Mouse (Mus musculus) C2C12 (cell line): ENCODE measurements around the gene Dag1. TPM values are rescaled to one million over a fixed set of nuclear protein-coding genes. Genes with fewer than 3 reads are reported as not detected.

Experiments used
- H3K27me3 ChIP-seq: one replicate; pipeline ENCODE4 v1.6.1; 2011; ENCODE audit not compliant: control insufficient read depth, insufficient read depth, insufficient read length
- H3K36me3 ChIP-seq: one replicate; pipeline ENCODE4 v1.6.1; 2011; ENCODE audit not compliant: control insufficient read depth, insufficient read depth
- H3K4me3 ChIP-seq: one replicate; pipeline ENCODE4 v1.5.1; 2011; ENCODE audit warnings: mild to moderate bottlenecking, control low read depth; ENCODE audit not compliant: poor library complexity, insufficient read depth, severe bottlenecking
- H3K79me2 ChIP-seq: one replicate; pipeline ENCODE4 v1.6.1; 2011; ENCODE audit not compliant: control insufficient read depth, insufficient read depth
- H3K79me3 ChIP-seq: one replicate; pipeline ENCODE4 v1.6.1; 2011; ENCODE audit warnings: low read depth, control low read depth
- H3ac ChIP-seq: one replicate; pipeline ENCODE3; 2011; ENCODE audit warnings: low read depth; ENCODE audit not compliant: control insufficient read depth, insufficient read length
- CEBPB ChIP-seq: IDR thresholded peaks from one replicate; pipeline ENCODE4 v1.6.1; 2011; ENCODE audit warnings: low read depth, mild to moderate bottlenecking, control low read depth, moderate library complexity
- CTCF ChIP-seq: IDR thresholded peaks from one replicate; pipeline ENCODE4 v1.5.1; 2011; ENCODE audit not compliant: control insufficient read depth, insufficient read depth, insufficient read length
- FOSL1 ChIP-seq: IDR thresholded peaks from one replicate; pipeline ENCODE4 v1.8.0; 2011; ENCODE audit warnings: mild to moderate bottlenecking, low read length; ENCODE audit not compliant: poor library complexity, insufficient read depth, severe bottlenecking
- MAX ChIP-seq: IDR thresholded peaks from one replicate; pipeline ENCODE4 v1.6.1; 2011; ENCODE audit warnings: mild to moderate bottlenecking, control low read depth
- MYOD1 ChIP-seq: IDR thresholded peaks from one replicate; pipeline ENCODE4 v1.6.1; 2011; ENCODE audit warnings: low read depth; ENCODE audit not compliant: control insufficient read depth, insufficient read length
- MYOG ChIP-seq: IDR thresholded peaks from one replicate; pipeline ENCODE4 v1.6.1; 2011; ENCODE audit not compliant: control insufficient read depth, insufficient read length; ENCODE audit errors: extremely low read depth
- USF1 ChIP-seq: IDR thresholded peaks from one replicate; pipeline ENCODE4 v1.6.1; 2011; ENCODE audit warnings: low read depth, mild to moderate bottlenecking, control low read depth, moderate library complexity
- polyA plus RNA-seq: library from polyadenylated mRNA; unstranded; fragments of >200 nt; fragmentation: generic; extraction: Trizol; gene quantifications from one replicate; pipeline ENCODE4 v1.2.1, GENCODE M21; 2012; ENCODE audit warnings: missing spikeins

The Dag1 gene
- polyA plus RNA-seq, 1 experiment = 42.3 TPM

- TF ChIP-seq MYOD1 (no peak), USF1 (no peak), FOSL1 (no peak), CEBPB (no peak), CTCF (no peak), MYOG (no peak), MAX (no peak)
- H3K4me3 ChIP-seq = no peak overlapping the region
- H3K79me2 ChIP-seq = no peaks in the 10 kb centered on the region
- no peaks in the 10 kb centered on the region for H3K79me3 ChIP-seq
- no peak overlapping the region for H3ac ChIP-seq
- no peaks in the 10 kb centered on the region for H3K27me3 ChIP-seq
- no peaks in the 10 kb centered on the region for H3K36me3 ChIP-seq
Measured at GRCm38 (mm10) chr9:108163646-108164284, 100.0 kb downstream of the Dag1 start.

GRCm38 (mm10) chr9:108157891-108158290 lies 105.9 kb downstream of the Dag1 start:
- TF ChIP-seq MYOD1 (no peak), CEBPB (no peak), FOSL1 (no peak), CTCF (no peak), MAX (no peak), USF1 (no peak), MYOG (no peak)
- no peaks in the 10 kb centered on the region for H3K36me3 ChIP-seq
- H3K27me3 ChIP-seq = no peaks in the 10 kb centered on the region
- H3K79me3 ChIP-seq = no peaks in the 10 kb centered on the region
- H3ac ChIP-seq = no peak overlapping the region
- H3K79me2 ChIP-seq = no peaks in the 10 kb centered on the region
- no peak overlapping the region for H3K4me3 ChIP-seq

- no peaks in the 10 kb centered on the region for H3K36me3 ChIP-seq
- H3K27me3 ChIP-seq = no peaks in the 10 kb centered on the region
- no peak overlapping the region for H3K4me3 ChIP-seq
- H3ac ChIP-seq = no peak overlapping the region
- no peaks in the 10 kb centered on the region for H3K79me2 ChIP-seq
- H3K79me3 ChIP-seq = no peaks in the 10 kb centered on the region
- TF ChIP-seq CEBPB = no peak
- TF ChIP-seq FOSL1 = no peak
- no peak for TF ChIP-seq MYOD1
- TF ChIP-seq MYOG = no peak
- TF ChIP-seq USF1 = no peak
- no peak for TF ChIP-seq MAX
- TF ChIP-seq CTCF = no peak
Measured at GRCm38 (mm10) chr9:108157451-108157850, 106.3 kb downstream of the Dag1 start.

GRCm38 (mm10) chr9:108156786-108157185 lies 107.0 kb downstream of the Dag1 start:
- H3K79me3 ChIP-seq = no peaks in the 10 kb centered on the region
- no peaks in the 10 kb centered on the region for H3K27me3 ChIP-seq
- no peaks in the 10 kb centered on the region for H3K79me2 ChIP-seq
- H3K36me3 ChIP-seq = no peaks in the 10 kb centered on the region
- no peak for TF ChIP-seq MYOG
- TF ChIP-seq MAX = no peak
- no peak for TF ChIP-seq CEBPB
- no peak for TF ChIP-seq CTCF
- TF ChIP-seq USF1 = no peak
- TF ChIP-seq FOSL1 = no peak
- TF ChIP-seq MYOD1 = no peak
- H3ac ChIP-seq = no peak overlapping the region
- no peak overlapping the region for H3K4me3 ChIP-seq

- TF ChIP-seq USF1 = no peak
- no peak for TF ChIP-seq FOSL1
- TF ChIP-seq MYOG = no peak
- TF ChIP-seq CTCF = no peak
- no peak for TF ChIP-seq MAX
- Histone ChIP-seq H3ac (no peak overlapping the region), H3K79me2 (no peaks in the 10 kb centered on the region), H3K27me3 (no peaks in the 10 kb centered on the region), H3K36me3 (no peaks in the 10 kb centered on the region), H3K79me3 (no peaks in the 10 kb centered on the region), H3K4me3 (no peak overlapping the region)
Measured at GRCm38 (mm10) chr9:108154814-108155213, 108.9 kb downstream of the Dag1 start.

Other genes with a start within 250 kb of the Dag1 start
- 23.5 TPM for gene Gmppb, start 214.7 kb downstream of the Dag1 start, polyA plus RNA-seq
- gene Amigo3, start 210.8 kb downstream of the Dag1 start, polyA plus RNA-seq = 1.9 TPM
- 0.09 TPM for gene Mst1, start 183.5 kb downstream of the Dag1 start, polyA plus RNA-seq
- gene Rnf123, start 180.6 kb downstream of the Dag1 start, polyA plus RNA-seq = 15.4 TPM
- gene Apeh, start 169.4 kb downstream of the Dag1 start, polyA plus RNA-seq = 49.1 TPM
- 0.85 TPM for gene Bsn, start 73.6 kb downstream of the Dag1 start, polyA plus RNA-seq
- 24.6 TPM for gene Nicn1, start 26.5 kb upstream of the Dag1 start, polyA plus RNA-seq
- gene Amt, start 32.9 kb upstream of the Dag1 start, polyA plus RNA-seq = 0.71 TPM
- 300 TPM for gene Rhoa, start 42.2 kb upstream of the Dag1 start, polyA plus RNA-seq
- 13.7 TPM for gene Tcta, start 42.2 kb upstream of the Dag1 start, polyA plus RNA-seq
- 667 TPM for gene Gpx1, start 74.9 kb upstream of the Dag1 start, polyA plus RNA-seq
- 82.3 TPM for gene Usp4, start 83.9 kb upstream of the Dag1 start, polyA plus RNA-seq
- 0.16 TPM for gene 1700102P08Rik, start 128.8 kb upstream of the Dag1 start, polyA plus RNA-seq
- not detected for gene Ccdc36, start 164.5 kb upstream of the Dag1 start, polyA plus RNA-seq
- not detected for gene BC048562, start 172.5 kb upstream of the Dag1 start, polyA plus RNA-seq
- gene Ccdc71, start 196.6 kb upstream of the Dag1 start, polyA plus RNA-seq = 35.2 TPM
- 1.4 TPM for gene Klhdc8b, start 197.6 kb upstream of the Dag1 start, polyA plus RNA-seq
- 36.3 TPM for gene Lamb2, start 215.8 kb upstream of the Dag1 start, polyA plus RNA-seq
- gene Usp19, start 226.6 kb upstream of the Dag1 start, polyA plus RNA-seq = 70.8 TPM
- 203 TPM for gene Qars, start 243.7 kb upstream of the Dag1 start, polyA plus RNA-seq